Mouse (Mus musculus) lung, embryonic 14.5 days (tissue): ENCODE data around the gene Mlh1. TPM values are rescaled to one million over a fixed set of nuclear protein-coding genes. Genes with fewer than 3 reads are reported as not detected.

Experiments
- ATAC-seq: fragments of 200-750 bp; cut with Nextera tagmentation; 2 replicates; pipeline ENCODE4 v1.8.0; 2017; ENCODE audit warnings: mild to moderate bottlenecking, moderate TSS enrichment, moderate library complexity; ENCODE audit not compliant: insufficient read depth
- DNase-seq: peaks from one replicate; pipeline ENCODE4 v3.0.0-alpha.2; 2015
- H3K27ac ChIP-seq: fragments of 300-500 bp; sonication (generic); 2 replicates; pipeline ENCODE4 v1.5.1; 2014; ENCODE audit warnings: low read depth, mild to moderate bottlenecking, moderate library complexity
- H3K27me3 ChIP-seq: fragments of 300-500 bp; sonication (generic); 2 replicates; pipeline ENCODE4 v1.6.1; 2014; ENCODE audit warnings: low read length, control low read depth; ENCODE audit not compliant: insufficient read depth
- H3K36me3 ChIP-seq: fragments of 300-500 bp; sonication (generic); 2 replicates; pipeline ENCODE4 v1.6.1; 2014; ENCODE audit warnings: control low read depth; ENCODE audit not compliant: insufficient read depth
- H3K4me1 ChIP-seq: fragments of 300-500 bp; sonication (generic); 2 replicates; pipeline ENCODE4 v1.6.1; 2014; ENCODE audit warnings: antibody characterized with exemption, control low read depth; ENCODE audit not compliant: insufficient read depth
- H3K4me2 ChIP-seq: fragments of 300-500 bp; sonication (generic); 2 replicates; pipeline ENCODE4 v1.6.1; 2014; ENCODE audit warnings: mild to moderate bottlenecking
- H3K4me3 ChIP-seq: fragments of 300-500 bp; sonication (generic); 2 replicates; pipeline ENCODE4 v1.5.1; 2014; ENCODE audit warnings: low read depth, low read length
- H3K9ac ChIP-seq: fragments of 300-500 bp; sonication (generic); 2 replicates; pipeline ENCODE4 v1.6.1; 2014
- H3K9me3 ChIP-seq: fragments of 300-500 bp; sonication (generic); 2 replicates; pipeline ENCODE4 v1.6.1; 2016; ENCODE audit warnings: low read depth, low read length, control low read depth
- CTCF ChIP-seq: IDR thresholded peaks from 2 replicates; pipeline ENCODE4 v1.5.1; 2016; ENCODE audit warnings: antibody characterized with exemption, low read depth
- WGBS: fragments of 180-500 bp; shearing (Covaris S2); extraction: QIAGEN DNeasy Blood & Tissue Kit; methylation state at CpG from one replicate; pipeline ENCODE4 v1.1.7; 2014; 5-methylcytosine and 5-hydroxymethylcytosine counted together
- polyA plus RNA-seq: library from polyadenylated mRNA; unstranded; fragments of >200 nt; fragmentation: Nextera tagmentation; extraction: Ambion mirVana; gene quantifications from 2 replicates; pipeline ENCODE4 v1.2.1, GENCODE M21; 2014

The Mlh1 gene
- polyA plus RNA-seq, 1 experiment from 2014 or later: 36.1 TPM

DNA sequence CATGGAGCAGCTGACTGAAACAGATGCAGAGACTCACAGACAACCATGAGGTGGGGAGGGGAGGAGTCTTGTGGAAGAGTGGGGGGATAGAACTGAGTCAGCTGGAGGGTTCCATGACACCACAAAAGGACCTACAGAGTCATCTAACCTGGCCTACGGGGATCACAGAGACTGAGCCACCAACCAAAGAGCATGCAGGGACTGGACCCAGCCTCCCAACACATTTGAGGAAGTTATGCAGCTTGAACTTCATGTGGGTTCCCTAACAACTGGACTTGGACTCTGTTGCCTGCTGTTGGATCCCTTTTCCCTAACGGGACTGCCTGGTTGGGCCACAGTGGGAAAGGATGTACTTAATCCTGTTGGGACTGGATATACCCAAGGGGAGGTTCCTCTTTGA is 23.7 kb upstream of the Mlh1 start:
- DNase-seq (no peak), ATAC-seq (no peak)
- Histone ChIP-seq H3K4me2 (no peak overlapping the region), H3K4me3 (no peak overlapping the region), H3K4me1 (no peaks in the 10 kb centered on the region), H3K36me3 (no peaks in the 10 kb centered on the region), H3K27ac (no peak overlapping the region), H3K9me3 (no peaks in the 10 kb centered on the region), H3K9ac (no peak overlapping the region), H3K27me3 (no peaks in the 10 kb centered on the region)
- TF ChIP-seq CTCF: no peak
- WGBS: 75% methylated on average over 2 of the region's 2 CpGs

DNA sequence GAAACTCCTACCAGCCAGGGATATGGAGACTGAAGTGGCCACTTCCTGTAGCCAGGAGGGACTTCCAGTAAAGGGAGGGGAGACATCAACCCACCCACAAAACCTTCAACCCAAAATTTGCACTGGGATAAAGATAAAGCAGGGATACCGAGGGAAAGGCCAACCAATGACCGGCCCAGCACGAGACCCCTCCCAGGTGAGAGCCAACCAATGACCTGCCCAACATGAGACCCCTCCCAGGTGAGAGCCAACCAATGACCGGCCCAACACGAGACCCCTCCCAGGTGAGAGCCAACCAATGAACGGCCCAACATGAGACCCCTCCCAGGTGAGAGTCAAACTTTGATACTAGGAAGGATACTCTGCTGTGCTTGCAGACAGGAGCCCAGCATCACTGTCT is 23.3 kb upstream of the Mlh1 start:
- H3K27me3 ChIP-seq: no peaks in the 10 kb centered on the region
- 85% methylated on average over 6 of the region's 6 CpGs for WGBS
- H3K9me3 ChIP-seq: no peaks in the 10 kb centered on the region
- H3K36me3 ChIP-seq: no peaks in the 10 kb centered on the region
- ATAC-seq: no peak
- no peak overlapping the region for H3K4me2 ChIP-seq
- no peaks in the 10 kb centered on the region for H3K4me1 ChIP-seq
- no peak for DNase-seq
- TF ChIP-seq CTCF: no peak
- no peak overlapping the region for H3K4me3 ChIP-seq
- no peak overlapping the region for H3K27ac ChIP-seq
- no peak overlapping the region for H3K9ac ChIP-seq

DNA sequence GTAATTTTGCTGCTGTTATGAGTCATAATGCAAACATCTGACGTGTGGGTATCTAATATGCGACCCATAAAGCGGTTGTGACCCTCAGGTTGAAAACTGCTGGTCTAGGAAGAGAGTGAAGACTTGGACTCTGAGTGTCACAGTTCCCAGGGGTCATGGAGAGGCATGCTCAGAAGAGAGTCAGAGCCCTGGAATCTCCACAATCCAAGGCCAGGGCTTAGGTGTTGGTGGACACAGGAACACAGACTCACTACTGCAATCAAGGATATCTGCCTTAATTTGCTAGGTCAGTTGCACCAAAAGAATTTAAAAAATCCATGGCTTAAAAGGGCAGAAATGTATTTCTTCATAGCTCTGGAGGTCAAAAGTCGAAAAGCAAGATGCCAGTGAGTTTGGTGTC is 21.6 kb upstream of the Mlh1 start:
- Histone ChIP-seq H3K4me2 (no peak overlapping the region), H3K9ac (no peak overlapping the region), H3K4me1 (no peaks in the 10 kb centered on the region), H3K36me3 (no peaks in the 10 kb centered on the region), H3K27me3 (no peaks in the 10 kb centered on the region), H3K4me3 (no peak overlapping the region), H3K9me3 (no peaks in the 10 kb centered on the region), H3K27ac (no peak overlapping the region)
- 81% methylated on average over 4 of the region's 4 CpGs for WGBS
- ATAC-seq (no peak), DNase-seq (no peak)
- TF ChIP-seq CTCF: no peak

DNA sequence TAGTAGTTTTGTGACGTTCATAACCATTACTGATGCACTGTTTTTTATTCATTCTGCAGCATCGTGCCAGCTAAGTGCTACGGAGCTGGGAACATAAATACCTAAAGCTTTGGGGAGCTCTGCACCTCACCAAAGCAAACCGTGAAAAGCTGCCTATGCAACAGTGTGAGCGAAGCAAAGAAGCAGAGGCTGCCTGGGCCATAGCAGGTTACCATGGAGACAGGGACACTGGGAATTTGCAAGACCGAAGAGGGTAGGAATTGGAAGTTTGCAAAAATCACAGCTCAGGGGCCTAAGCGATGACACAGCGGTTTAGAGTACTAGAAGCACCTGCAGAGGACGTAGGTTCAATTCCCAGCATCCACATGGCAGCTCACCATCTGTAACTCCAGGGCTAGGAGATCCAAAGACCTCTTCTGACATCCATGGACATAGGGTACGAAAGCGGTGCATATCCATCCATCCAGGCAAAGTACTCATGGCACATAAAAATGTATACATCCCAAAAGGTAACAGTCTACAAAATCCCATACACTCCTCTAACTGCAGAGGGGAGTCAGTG is 19.0 kb upstream of the Mlh1 start:
- H3K4me2 ChIP-seq: no peak overlapping the region
- no peaks in the 10 kb centered on the region for H3K36me3 ChIP-seq
- no peak overlapping the region for H3K27ac ChIP-seq
- DNase-seq (no peak), ATAC-seq (no peak)
- H3K4me1 ChIP-seq: no peaks in the 10 kb centered on the region
- no peak for TF ChIP-seq CTCF
- no peaks in the 10 kb centered on the region for H3K9me3 ChIP-seq
- no peak overlapping the region for H3K4me3 ChIP-seq
- H3K27me3 ChIP-seq: no peaks in the 10 kb centered on the region
- H3K9ac ChIP-seq: no peak overlapping the region
- WGBS: 67% methylated on average over 11 of the region's 11 CpGs

DNA sequence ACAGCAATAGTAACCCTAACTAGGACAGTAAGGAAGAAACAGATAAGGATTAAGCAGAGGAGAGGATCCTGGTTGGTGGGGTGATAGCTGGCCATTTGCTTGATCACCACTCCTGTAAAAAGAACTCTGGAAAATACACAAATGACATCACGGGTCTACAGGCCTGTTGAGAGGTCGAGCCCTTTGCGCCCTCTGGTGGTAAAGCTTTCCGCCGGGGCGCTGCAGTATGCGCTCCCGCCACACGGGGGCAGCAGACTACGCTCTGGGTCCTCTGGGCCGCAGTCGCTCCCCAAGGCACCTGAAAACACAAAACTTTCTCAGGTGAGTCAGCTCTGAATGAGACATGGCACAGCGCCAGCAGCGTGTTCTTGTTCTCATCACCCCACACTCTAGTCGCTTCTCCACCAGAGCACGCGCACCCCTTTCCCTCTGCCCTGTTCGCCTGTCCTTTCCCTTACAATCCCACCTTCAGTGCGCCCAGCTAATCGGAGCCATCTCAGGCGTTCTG is 18.3 kb upstream of the Mlh1 start:
- no peak overlapping the region for H3K27ac ChIP-seq
- H3K4me2 ChIP-seq: peak overlapping the region; percentile 51
- DNase-seq: peak; percentile 92
- 16% methylated on average over 21 of the region's 21 CpGs for WGBS
- H3K27me3 ChIP-seq: no peaks in the 10 kb centered on the region
- no peaks in the 10 kb centered on the region for H3K4me1 ChIP-seq
- ATAC-seq: peak; percentile 84
- TF ChIP-seq CTCF: peak; percentile 100
- H3K36me3 ChIP-seq: no peaks in the 10 kb centered on the region
- no peak overlapping the region for H3K4me3 ChIP-seq
- no peaks in the 10 kb centered on the region for H3K9me3 ChIP-seq
- no peak overlapping the region for H3K9ac ChIP-seq

DNA sequence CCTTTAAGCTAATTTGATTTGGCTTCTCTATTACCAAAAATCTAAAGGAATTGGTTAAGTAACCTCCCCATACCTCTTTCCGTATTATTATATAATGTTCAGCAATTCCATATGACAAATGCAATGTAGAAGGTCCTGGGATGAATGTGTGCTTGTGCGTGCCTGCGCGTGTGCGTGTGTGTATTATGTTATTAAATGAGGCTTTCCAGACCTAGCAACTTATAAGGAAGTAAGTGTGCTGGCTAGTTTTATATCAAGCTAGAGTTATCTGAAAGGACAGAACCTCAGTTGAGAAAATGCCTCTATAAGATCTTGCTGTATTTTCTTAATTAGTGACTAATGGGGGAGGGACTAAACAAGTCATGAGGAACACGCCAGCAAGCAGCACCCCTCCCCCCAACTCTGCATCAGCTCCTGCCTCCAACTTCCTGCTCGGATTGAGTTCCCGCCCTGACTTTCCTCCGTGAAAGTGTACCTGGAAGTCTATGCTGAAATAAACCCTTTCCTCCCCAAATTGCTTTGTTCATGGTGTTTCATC is 17.8 kb upstream of the Mlh1 start:
- H3K9me3 ChIP-seq: no peaks in the 10 kb centered on the region
- no peak for TF ChIP-seq CTCF
- no peak overlapping the region for H3K4me3 ChIP-seq
- WGBS: 49% methylated on average over 9 of the region's 9 CpGs
- ATAC-seq: no peak; the same call in 1 of the 2 replicates
- DNase-seq: peak; percentile 49
- no peaks in the 10 kb centered on the region for H3K36me3 ChIP-seq
- H3K4me2 ChIP-seq: peak overlapping the region; percentile 51
- no peak overlapping the region for H3K9ac ChIP-seq
- H3K27me3 ChIP-seq: no peaks in the 10 kb centered on the region
- H3K27ac ChIP-seq: no peak overlapping the region
- H3K4me1 ChIP-seq: no peaks in the 10 kb centered on the region

DNA sequence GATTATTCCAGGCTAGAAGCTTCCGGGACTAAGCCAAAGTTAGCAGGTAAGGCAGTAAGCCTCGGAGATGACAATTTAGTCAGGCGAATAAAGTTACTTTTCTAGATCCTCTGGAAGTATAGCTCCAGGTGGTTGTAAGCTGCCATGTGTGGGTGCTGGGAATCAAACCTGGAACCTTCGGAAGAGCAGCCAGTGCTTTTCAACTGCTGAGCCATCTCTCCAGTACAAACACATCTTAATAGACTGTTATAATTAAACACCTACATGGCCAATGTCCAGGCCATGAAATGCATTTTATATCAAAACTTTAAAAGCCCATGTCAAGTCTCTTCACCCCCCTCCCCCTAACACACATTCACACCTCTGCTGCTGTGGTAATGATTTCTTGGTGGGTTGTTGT is 16.4 kb upstream of the Mlh1 start:
- ATAC-seq: no peak
- Histone ChIP-seq H3K9me3 (no peaks in the 10 kb centered on the region), H3K27me3 (no peaks in the 10 kb centered on the region), H3K4me3 (no peak overlapping the region), H3K9ac (no peak overlapping the region), H3K4me1 (no peaks in the 10 kb centered on the region), H3K36me3 (no peaks in the 10 kb centered on the region), H3K27ac (no peak overlapping the region), H3K4me2 (no peak overlapping the region)
- 89% methylated on average over 4 of the region's 4 CpGs for WGBS
- no peak for TF ChIP-seq CTCF
- no peak for DNase-seq
